Mouse (Mus musculus) embryonic fibroblast, embryonic 13.5 days (primary cell): ENCODE data around the gene Upk1a.

Source experiments
- CTCF ChIP-seq: IDR thresholded peaks from 2 replicates; pipeline ENCODE4 v1.5.1; 2011; ENCODE audit warnings: mild to moderate bottlenecking, control low read depth, low read length, moderate library complexity, borderline replicate concordance; ENCODE audit not compliant: insufficient read depth
- POLR2A ChIP-seq: IDR thresholded peaks from 2 replicates; pipeline ENCODE4 v1.6.1; 2011; ENCODE audit warnings: low read depth, mild to moderate bottlenecking, control low read depth, low read length, moderate library complexity

DNA sequence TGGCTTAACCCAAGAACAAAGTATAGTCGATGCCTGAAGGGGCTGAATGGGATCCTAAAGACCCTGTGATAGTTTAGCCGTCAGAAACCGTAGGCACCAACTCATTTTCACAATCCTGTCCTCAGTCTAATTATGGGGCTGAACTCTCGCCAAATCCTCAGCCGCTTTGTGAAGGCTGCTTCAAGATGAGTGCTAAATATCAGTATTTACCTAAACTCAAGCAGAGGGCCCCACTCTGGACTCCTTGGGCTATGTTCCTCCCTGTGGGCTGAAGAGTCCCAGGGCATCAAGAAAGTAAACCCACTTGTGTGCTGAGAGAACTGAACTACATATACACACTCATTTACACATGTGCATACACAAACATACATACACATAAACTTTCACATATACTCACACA lies 15.8 kb downstream of the Upk1a start:
- TF ChIP-seq CTCF (no peak), POLR2A (no peak)
